Mouse (Mus musculus) CD4-positive, CD25-positive, alpha-beta regulatory T cell, adult 4 months (primary cell): Measurements from ENCODE around the gene Spc25. TPM values are rescaled to one million over a fixed set of nuclear protein-coding genes. Genes with fewer than 3 reads are reported as not detected.
A peak's percentile ranks its signal among the peaks of the same experiment; 100 is the strongest.

ENCODE experiments used
- ATAC-seq: one replicate; pipeline ENCODE4 v1.8.0; 2017
- polyA plus RNA-seq, 2 experiments: library from polyadenylated mRNA; unstranded; fragments of 100-300 nt; shearing (Covaris generic); gene quantifications; one replicate each; pipeline ENCODE4 v1.2.1; 2017

Gene Spc25
- 10 to 100 TPM in 1 of 2 experiments, 1 to 10 TPM in 1; 6.1 to 17.0 TPM for polyA plus RNA-seq

- peak; percentile 100 for ATAC-seq
These were observed at the start of gene Spc25 for GRCm38 (mm10) chr2:69205791-69206351. Gene Spc25 (minus strand): TSS chr2:69206194.

- ATAC-seq = no peak
These were observed 42.3 kb upstream of the Spc25 start for GRCm38 (mm10) chr2:69248221-69248755.

DNA sequence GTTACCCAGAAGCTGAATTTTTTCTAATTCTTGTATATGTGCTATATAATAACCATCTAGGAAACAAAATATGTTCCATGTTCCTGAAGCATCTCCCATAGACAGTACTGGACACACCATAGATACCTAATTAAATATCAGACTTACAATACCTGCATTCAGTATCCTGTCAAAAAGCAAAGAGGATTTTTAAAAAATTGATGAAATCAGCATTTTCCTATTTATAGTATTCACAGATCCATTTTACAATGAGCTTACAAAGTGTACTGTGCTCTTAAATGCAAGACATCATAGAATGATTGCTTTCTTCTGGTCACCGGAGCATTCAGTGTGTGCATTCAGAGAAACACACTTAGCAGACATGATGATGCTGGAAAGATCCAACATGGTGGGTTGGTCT, 41.1 kb upstream of the Spc25 start:
- ATAC-seq = no peak

DNA sequence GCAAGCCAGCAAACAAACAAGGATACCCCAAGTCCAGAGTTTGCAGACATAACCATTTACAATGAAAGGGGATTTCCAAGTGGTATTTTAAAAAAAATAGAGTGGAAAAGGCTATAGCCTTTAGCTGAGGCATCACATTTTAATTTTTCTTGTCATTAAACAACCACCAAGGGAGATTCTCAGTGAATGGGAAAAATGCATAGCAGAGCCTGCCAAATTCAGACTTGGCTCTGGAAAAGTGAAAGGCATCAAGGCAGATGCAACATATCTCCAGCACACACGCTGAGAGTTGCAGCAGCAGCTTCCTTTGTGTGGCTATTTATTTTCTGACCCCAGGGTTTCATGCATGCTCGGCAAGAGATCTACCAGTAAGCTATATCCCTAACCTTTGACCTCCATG, 38.9 kb upstream of the Spc25 start:
- no peak for ATAC-seq

- no peak for ATAC-seq
These were observed 33.3 kb upstream of the Spc25 start for GRCm38 (mm10) chr2:69239315-69239714.

DNA sequence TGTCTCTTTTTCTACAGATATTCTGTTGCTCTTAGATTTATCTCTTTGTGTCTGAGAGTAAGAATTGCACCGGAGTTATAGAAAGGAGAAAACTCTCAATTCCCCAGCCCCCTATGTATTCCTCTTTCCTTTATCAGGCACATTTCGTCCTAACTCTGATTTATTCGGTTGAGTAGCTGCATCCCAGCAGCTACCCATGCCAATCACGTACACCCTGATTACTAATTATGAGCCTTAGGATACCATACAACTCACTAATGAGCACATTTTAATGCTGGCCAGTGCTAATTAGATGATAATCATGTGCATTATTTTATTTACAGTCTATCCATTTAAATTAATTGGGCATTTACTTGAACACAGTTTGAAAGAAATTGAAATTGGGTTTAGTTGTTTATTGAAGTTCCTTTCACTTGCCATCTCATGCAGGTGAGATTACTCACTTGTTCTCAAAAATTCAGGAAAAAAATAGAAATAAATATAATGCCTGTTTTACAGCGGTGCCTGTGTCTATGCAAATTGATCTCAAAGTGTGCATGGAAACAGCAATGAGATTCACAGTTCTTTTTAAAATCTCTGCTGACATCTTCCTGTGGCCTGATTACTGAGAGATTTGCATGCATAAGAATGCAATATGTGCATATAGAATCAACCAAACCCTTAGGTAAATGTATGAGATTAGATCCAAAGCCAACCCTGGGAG, 29.1 kb upstream of the Spc25 start:
- ATAC-seq = no peak

DNA sequence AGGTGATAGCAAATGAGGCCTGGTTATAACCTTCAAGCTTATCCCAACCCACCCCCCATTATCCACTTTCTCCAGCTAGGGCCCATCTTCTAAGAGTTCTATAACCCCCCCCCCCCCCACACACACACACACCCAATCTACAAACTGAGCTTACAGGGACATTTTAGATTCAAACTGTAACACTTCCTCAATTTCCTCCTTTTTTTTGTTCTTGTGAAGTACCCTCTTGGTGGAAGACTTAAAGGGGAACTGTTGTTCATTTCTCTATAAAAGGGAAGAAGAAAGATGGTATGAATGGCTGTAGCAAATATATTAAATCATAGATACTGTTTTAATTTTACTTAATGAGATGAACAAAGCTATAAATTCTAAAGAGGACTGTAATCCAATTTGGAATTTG, 26.1 kb upstream of the Spc25 start:
- ATAC-seq = no peak

DNA sequence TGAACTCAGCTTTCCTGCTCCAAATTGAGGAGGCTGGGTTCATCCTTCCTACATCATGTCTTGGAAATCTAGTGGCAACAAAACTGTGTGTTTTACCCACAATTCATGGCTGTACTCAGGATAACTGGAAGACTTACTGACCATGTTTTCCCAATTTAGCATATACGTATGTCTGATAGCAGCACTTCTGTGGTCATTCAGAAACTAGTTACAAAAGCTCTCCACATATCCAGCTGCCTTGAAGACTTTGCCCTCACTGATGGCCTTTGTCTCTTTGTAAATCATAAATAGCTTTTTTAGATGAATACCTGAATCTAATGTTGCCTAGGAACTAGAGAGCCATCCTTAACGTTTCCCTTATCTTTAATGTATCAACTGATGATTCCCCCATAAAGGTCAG, 24.1 kb upstream of the Spc25 start:
- ATAC-seq = no peak

- ATAC-seq = no peak
These were observed 22.6 kb upstream of the Spc25 start for GRCm38 (mm10) chr2:69228635-69229034.

DNA sequence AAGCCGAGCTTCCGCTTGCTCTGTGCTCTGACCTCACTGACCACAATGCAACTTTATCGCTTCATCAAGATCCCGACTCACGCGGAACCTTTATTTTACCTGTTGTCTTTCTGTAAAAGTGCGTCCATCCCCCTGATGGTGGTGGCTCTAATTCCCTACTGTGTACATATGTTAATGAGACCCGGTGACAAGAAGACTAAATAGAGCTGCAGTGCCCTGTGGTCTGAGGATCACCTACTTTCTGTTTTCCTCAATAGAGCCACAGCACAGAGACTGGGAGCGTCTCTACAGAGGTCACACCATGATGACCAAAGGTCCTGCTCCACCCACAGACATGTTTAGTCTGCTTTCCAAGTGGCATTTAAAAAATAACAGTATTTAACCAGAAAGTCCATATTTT, 20.9 kb upstream of the Spc25 start:
- ATAC-seq = no peak

GRCm38 (mm10) chr2:69224724-69225123, 18.7 kb upstream of the Spc25 start:
- ATAC-seq = no peak

- ATAC-seq = no peak
These were observed 16.8 kb upstream of the Spc25 start for GRCm38 (mm10) chr2:69222815-69223214.

DNA sequence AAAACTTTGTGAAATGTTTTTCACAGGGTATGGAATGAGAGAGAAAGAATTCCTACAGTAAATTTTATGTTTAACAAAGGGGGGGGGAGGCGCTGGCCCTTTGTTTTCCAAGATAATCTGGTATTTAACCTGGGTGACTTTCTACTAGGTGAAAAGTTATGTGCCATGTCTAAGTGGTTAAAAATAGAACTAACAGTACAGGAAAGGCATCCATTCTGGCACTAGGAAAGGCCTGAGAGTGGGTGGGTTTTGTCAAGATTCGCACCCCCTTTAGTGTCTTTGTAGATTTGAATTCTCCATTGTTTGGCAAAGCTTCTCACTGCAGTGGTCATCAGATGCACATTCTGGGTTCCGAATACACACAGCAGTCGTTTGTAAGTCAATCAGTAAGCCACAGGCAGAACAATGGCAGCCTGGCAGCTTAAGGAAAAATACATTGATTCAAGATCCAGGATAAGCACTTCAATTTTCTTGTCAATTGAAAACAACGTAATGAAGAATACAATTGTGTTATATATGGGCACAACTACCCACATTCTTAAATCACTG, 15.9 kb upstream of the Spc25 start:
- no peak for ATAC-seq

DNA sequence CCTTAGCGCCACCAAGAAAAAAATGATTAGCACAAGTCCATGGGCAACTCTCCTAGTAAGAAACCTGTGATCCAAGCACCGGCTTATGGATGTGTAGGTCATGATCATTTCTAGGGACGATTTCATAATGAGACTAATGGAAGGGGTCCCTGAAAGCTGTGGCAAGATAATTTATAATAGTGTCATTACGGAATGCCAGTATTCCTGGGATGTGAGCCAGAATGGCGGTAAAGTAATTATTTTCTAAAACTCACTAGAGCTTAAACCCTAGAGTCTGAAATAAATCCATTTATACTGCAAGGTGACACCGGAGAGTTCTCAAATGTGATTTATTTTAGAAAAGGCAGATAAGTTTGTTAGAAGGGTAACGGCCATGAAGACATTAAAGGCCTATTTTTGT, 9.2 kb upstream of the Spc25 start:
- no peak for ATAC-seq

- ATAC-seq = no peak
These were observed 6.7 kb upstream of the Spc25 start for GRCm38 (mm10) chr2:69212652-69213051.

- no peak for ATAC-seq
These were observed 4.8 kb upstream of the Spc25 start, which contains the start of gene G6pc2 for GRCm38 (mm10) chr2:69210773-69211172. Gene G6pc2 (plus strand): TSS chr2:69211073.

DNA sequence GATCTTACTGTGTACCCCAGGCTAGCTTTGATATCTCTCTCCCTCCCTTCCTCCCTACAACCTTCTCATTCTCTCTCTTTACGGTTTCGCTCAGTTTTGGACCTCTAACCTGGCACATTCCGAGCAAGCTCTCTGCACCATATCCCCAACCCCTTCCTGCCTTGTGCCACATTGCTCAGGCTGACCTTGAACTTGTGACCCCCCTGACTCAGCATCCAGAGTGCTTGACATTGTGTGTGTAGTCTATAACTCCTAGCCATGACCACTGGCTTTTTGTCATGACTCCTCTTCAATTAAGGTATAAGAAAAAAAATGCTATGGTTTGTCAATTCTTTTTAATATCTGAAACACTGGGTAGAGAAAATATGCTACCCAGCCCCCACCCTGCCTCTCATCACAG, 3.7 kb upstream of the Spc25 start:
- ATAC-seq = no peak

DNA sequence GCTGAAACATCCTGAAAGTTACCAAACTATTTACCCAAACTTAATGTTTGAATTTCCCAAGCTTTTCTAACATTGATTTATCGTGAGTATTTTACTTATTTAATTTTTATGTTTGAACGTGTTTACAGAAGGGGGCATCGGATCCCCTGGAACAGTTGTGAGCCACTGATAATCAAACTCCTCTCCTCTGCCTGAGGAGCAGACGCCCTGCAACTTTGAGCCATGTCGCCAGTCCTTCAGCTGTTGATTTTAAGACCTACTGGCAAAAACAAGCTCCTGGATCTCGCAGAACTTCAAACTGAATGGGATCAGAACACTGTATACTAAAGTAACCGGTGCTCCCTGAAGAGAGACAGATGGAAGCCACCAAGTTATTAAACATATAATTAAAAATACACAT, 529 bp upstream of the Spc25 start:
- ATAC-seq = no peak

GRCm38 (mm10) chr2:69205185-69205584, 809 bp downstream of the Spc25 start:
- ATAC-seq = no peak

GRCm38 (mm10) chr2:69193555-69193954, 12.4 kb downstream of the Spc25 start:
- ATAC-seq = no peak

GRCm38 (mm10) chr2:69191059-69191458, 14.9 kb downstream of the Spc25 start:
- no peak for ATAC-seq

DNA sequence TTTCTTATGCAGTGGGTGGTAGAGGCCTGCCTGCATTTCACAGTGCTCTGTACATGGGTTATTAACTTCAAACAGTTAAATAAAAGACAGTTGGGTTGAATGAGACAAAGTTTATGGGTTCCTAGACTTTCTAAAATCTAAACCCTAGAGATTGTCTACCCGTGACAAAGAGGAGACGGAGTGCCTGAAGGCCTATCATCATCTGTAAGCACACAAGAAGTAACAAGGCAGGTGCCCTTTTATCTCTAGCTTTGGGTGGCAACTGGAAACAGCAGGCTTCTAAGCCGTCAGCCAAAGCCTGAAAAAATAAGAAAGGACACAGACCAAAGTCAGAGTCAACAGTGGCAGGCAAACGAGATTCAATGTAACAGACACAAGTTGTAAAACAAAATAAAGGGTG, 16.8 kb downstream of the Spc25 start:
- ATAC-seq = no peak

DNA sequence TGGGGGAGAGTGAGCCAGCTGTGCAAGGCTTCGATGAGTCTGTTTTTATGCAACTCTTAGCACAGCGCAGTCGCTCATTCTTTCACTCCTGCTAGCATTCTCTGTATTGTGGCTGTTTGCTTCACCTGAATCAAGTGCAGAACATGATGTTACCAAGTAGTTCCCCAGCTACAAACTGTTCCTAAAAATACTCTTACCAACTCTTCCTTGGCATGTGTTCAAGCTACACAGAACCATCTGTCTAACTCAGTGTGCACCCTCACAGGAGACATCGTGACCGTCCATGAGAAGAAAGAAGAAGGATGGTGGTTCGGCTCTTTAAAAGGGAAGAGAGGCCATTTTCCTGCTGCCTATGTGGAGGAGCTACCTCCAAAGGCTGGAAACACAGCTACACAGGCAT, 17.3 kb downstream of the Spc25 start:
- ATAC-seq = no peak

- ATAC-seq = no peak
These were observed 18.0 kb downstream of the Spc25 start for GRCm38 (mm10) chr2:69187990-69188389.
